Mouse (Mus musculus) heart, postnatal 0 days (tissue): ENCODE data around the gene Six1.

Experiments
- CTCF ChIP-seq: IDR thresholded peaks from 2 replicates; pipeline ENCODE4 v1.5.1; 2016; ENCODE audit warnings: antibody characterized with exemption, control low read depth, low read depth
- EP300 ChIP-seq: IDR thresholded peaks from 2 replicates; pipeline ENCODE4 v1.6.1; 2016; ENCODE audit warnings: antibody characterized with exemption, low read depth

GRCm38 (mm10) chr12:73038441-73038991 lies 15.2 kb downstream of the Six1 start:
- TF ChIP-seq CTCF (no peak), EP300 (no peak)
